Mouse (Mus musculus) liver, embryonic 15.5 days (tissue): ENCODE measurements around the gene Slc1a7. TPM values are rescaled to one million over a fixed set of nuclear protein-coding genes. Genes with fewer than 3 reads are reported as not detected.

Experiments used
- ATAC-seq: fragments of 200-750 bp; cut with Nextera tagmentation; 2 replicates; pipeline ENCODE4 v1.8.0; 2017; ENCODE audit warnings: moderate number of reproducible peaks, mild to moderate bottlenecking, moderate library complexity; ENCODE audit not compliant: insufficient read depth
- H3K27ac ChIP-seq: fragments of 300-500 bp; sonication (generic); replicated peaks from 2 replicates; pipeline ENCODE4 v1.5.1; 2015; ENCODE audit warnings: mild to moderate bottlenecking, inconsistent platforms
- H3K27me3 ChIP-seq: fragments of 300-500 bp; sonication (generic); 2 replicates; pipeline ENCODE4 v1.6.1; 2015; ENCODE audit warnings: mild to moderate bottlenecking, inconsistent platforms
- H3K36me3 ChIP-seq: fragments of 300-500 bp; sonication (generic); replicated peaks from 2 replicates; pipeline ENCODE4 v1.6.1; 2015; ENCODE audit warnings: moderate library complexity, mild to moderate bottlenecking, inconsistent platforms
- H3K4me1 ChIP-seq: fragments of 300-500 bp; sonication (generic); replicated peaks from 2 replicates; pipeline ENCODE4 v1.6.1; 2015; ENCODE audit warnings: inconsistent platforms
- H3K4me2 ChIP-seq: fragments of 300-500 bp; sonication (generic); 2 replicates; pipeline ENCODE4 v1.6.1; 2015; ENCODE audit warnings: moderate library complexity, mild to moderate bottlenecking, inconsistent platforms
- H3K4me3 ChIP-seq: fragments of 300-500 bp; sonication (generic); replicated peaks from 2 replicates; pipeline ENCODE4 v1.5.1; 2015; ENCODE audit warnings: mild to moderate bottlenecking, inconsistent platforms
- H3K9ac ChIP-seq: fragments of 300-500 bp; sonication (generic); 2 replicates; pipeline ENCODE4 v1.6.1; 2015; ENCODE audit warnings: moderate library complexity, mild to moderate bottlenecking, inconsistent platforms
- H3K9me3 ChIP-seq: fragments of 300-500 bp; sonication (generic); replicated peaks from 2 replicates; pipeline ENCODE4 v1.6.1; 2016; ENCODE audit warnings: inconsistent platforms
- WGBS: fragments of 180-500 bp; shearing (Covaris S2); methylation state at CpG from one replicate; pipeline ENCODE4 v1.1.7; 2015; ENCODE audit warnings: mixed read lengths; ENCODE audit not compliant: insufficient replicate concordance; 5-methylcytosine and 5-hydroxymethylcytosine counted together
- polyA plus RNA-seq: library from polyadenylated mRNA; unstranded; fragments of >200 nt; fragmentation: Nextera tagmentation; extraction: Ambion mirVana; gene quantifications from 2 replicates; pipeline ENCODE4 v1.2.1, GENCODE M21; 2015

Gene Slc1a7
- polyA plus RNA-seq, 1 experiment from 2014 or later: not detected

DNA sequence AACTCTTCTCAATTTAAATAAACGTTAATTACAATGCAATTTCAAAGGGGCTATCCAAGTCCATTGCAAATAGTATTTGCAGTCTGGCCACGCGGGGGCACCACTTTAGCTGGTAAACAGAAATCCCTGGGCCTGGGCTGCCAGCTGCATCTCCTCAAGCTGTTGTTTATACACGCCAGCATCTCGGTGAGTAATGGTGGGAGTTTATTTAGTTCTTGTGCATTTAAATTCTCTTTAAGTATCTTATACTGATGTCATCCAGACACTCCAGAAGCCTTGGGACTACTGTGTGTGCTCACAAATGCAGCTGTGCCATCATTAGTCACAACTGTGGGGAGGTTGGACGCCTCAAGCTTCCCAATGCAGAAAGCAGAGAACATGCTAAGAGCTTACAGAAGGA lies 30.8 kb upstream of the Slc1a7 start:
- no peak overlapping the region for H3K4me2 ChIP-seq
- H3K9me3 ChIP-seq: no peaks in the 10 kb centered on the region
- WGBS: 24% methylated on average over 6 of the region's 6 CpGs
- H3K9ac ChIP-seq: no peak overlapping the region
- H3K4me1 ChIP-seq: peaks cover 7% of the 10 kb centered on the region; the same call in 1 of the 2 replicates
- ATAC-seq: no peak
- no peaks in the 10 kb centered on the region for H3K36me3 ChIP-seq
- no peaks in the 10 kb centered on the region for H3K27me3 ChIP-seq
- no peak overlapping the region for H3K4me3 ChIP-seq
- no peak overlapping the region for H3K27ac ChIP-seq

DNA sequence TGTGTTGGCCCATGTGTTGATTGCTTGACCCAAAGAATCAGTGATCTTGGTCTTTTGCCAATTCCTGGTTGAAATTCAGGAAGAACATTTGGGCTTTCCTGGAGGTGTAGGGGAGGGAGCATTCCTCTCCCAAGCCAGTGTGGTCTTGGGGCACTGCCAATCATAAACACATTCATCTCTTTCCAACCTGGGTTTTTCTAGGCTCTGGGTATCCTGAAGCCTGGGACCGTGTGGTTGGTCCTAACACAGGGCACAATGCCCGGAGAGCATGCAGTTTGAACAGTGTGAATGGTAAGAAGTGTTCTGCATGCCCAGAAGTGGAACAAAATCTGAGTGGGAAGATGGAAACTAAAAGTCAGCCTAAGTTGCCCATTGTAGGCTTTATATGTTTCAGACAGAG lies 30.0 kb upstream of the Slc1a7 start:
- ATAC-seq: no peak
- no peak overlapping the region for H3K4me2 ChIP-seq
- H3K9ac ChIP-seq: no peak overlapping the region
- WGBS: 56% methylated on average over 2 of the region's 2 CpGs
- peaks cover 4% of the 10 kb centered on the region; the same call in 1 of the 2 replicates for H3K4me1 ChIP-seq
- H3K27me3 ChIP-seq: no peaks in the 10 kb centered on the region
- H3K4me3 ChIP-seq: no peak overlapping the region
- H3K27ac ChIP-seq: no peak overlapping the region
- H3K36me3 ChIP-seq: no peaks in the 10 kb centered on the region
- no peaks in the 10 kb centered on the region for H3K9me3 ChIP-seq

DNA sequence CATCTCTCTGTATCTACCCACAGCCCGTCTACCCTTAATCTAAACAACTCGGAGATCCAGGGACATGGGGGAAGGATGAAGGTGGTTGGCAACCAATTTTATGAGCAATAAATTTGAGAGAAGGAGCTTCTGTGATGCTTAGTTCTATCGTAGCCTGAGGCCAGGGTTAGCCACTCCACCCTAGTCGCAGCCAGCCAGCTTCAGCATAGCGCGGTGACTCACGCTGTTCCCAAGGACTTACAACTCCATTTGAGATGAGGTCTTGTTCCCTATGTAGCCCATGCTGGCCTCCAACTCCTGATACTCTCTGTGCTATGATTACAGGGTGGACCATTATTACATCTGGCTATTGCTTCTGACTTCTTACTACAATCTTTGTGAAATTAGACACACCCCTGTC lies 25.4 kb upstream of the Slc1a7 start:
- Histone ChIP-seq H3K4me1 (no peaks in the 10 kb centered on the region), H3K9ac (no peak overlapping the region)

DNA sequence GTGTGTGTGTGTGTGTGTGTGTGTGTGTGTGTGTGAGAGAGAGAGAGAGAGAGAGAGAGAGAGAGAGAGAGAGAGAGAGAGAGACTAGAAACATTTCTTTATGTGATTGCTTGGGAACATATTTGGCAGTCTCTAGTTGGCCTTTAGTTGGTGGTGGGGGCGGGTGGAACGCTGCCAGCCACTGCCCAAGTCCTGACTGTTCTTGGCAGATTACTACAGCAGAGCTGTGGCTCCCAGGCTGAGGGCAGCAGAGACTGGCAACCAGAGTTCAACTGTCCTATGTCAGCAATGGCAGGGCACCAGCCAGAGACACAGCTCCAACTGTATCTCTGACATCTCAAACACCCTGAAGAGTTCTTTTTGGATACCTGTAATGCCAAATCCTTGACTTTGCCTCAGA lies 24.0 kb upstream of the Slc1a7 start:
- WGBS: 53% methylated on average over 2 of the region's 2 CpGs

More for the DNA sequence above, 25.4 kb upstream of the Slc1a7 start:
- ATAC-seq: no peak
- H3K27ac ChIP-seq: no peak overlapping the region
- 80% methylated on average over 7 of the region's 7 CpGs for WGBS
- H3K4me3 ChIP-seq: no peak overlapping the region
- H3K4me2 ChIP-seq: no peak overlapping the region
- H3K36me3 ChIP-seq: no peaks in the 10 kb centered on the region
- H3K9me3 ChIP-seq: no peaks in the 10 kb centered on the region
- no peaks in the 10 kb centered on the region for H3K27me3 ChIP-seq

GRCm38 (mm10) chr4:107949918-107950317 lies 18.2 kb upstream of the Slc1a7 start:
- no peak for ATAC-seq
- 63% methylated on average over 4 of the region's 4 CpGs for WGBS
- H3K27ac ChIP-seq: no peak overlapping the region

More for the DNA sequence above, 24.0 kb upstream of the Slc1a7 start:
- H3K27me3 ChIP-seq: no peaks in the 10 kb centered on the region
- no peaks in the 10 kb centered on the region for H3K9me3 ChIP-seq
- no peaks in the 10 kb centered on the region for H3K4me1 ChIP-seq
- H3K4me2 ChIP-seq: no peak overlapping the region
- ATAC-seq: no peak
- no peaks in the 10 kb centered on the region for H3K36me3 ChIP-seq
- H3K9ac ChIP-seq: no peak overlapping the region
- H3K4me3 ChIP-seq: no peak overlapping the region
- H3K27ac ChIP-seq: no peak overlapping the region

GRCm38 (mm10) chr4:107952845-107953244 lies 15.3 kb upstream of the Slc1a7 start:
- no peaks in the 10 kb centered on the region for H3K27me3 ChIP-seq
- no peak for ATAC-seq
- no peak overlapping the region for H3K4me2 ChIP-seq
- no peaks in the 10 kb centered on the region for H3K4me1 ChIP-seq
- no peak overlapping the region for H3K9ac ChIP-seq
- no peaks in the 10 kb centered on the region for H3K9me3 ChIP-seq
- H3K4me3 ChIP-seq: no peak overlapping the region
- H3K36me3 ChIP-seq: no peaks in the 10 kb centered on the region
- no peak overlapping the region for H3K27ac ChIP-seq

More at GRCm38 (mm10) chr4:107949918-107950317, 18.2 kb upstream of the Slc1a7 start:
- no peak overlapping the region for H3K4me2 ChIP-seq
- H3K27me3 ChIP-seq: no peaks in the 10 kb centered on the region
- no peak overlapping the region for H3K9ac ChIP-seq
- H3K4me3 ChIP-seq: no peak overlapping the region
- H3K4me1 ChIP-seq: no peaks in the 10 kb centered on the region
- no peaks in the 10 kb centered on the region for H3K36me3 ChIP-seq
- no peaks in the 10 kb centered on the region for H3K9me3 ChIP-seq

DNA sequence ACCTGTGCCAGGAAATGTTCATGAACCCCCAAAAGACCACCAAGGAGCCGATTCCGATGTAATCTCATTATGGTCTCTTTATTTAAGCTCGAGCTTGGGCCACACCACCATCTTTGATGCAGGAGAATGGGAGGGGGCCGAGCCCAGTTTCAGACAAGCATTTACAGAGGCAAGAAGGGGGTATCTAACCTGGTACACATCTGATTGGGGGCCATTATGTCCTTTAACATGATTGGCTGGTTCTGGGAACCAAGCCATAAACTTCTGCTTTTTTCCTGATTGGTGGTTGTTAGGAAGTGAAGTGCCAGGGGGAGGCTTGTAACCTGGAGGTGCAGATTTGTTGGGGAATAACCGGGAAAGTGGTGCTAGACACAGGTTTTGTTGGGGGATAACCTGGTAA lies 12.4 kb upstream of the Slc1a7 start:
- H3K4me3 ChIP-seq: no peak overlapping the region
- no peak overlapping the region for H3K9ac ChIP-seq
- H3K4me1 ChIP-seq: no peaks in the 10 kb centered on the region
- no peak for ATAC-seq
- no peaks in the 10 kb centered on the region for H3K9me3 ChIP-seq
- no peaks in the 10 kb centered on the region for H3K36me3 ChIP-seq
- H3K27me3 ChIP-seq: no peaks in the 10 kb centered on the region
- H3K27ac ChIP-seq: no peak overlapping the region
- H3K4me2 ChIP-seq: no peak overlapping the region
- 48% methylated on average over 5 of the region's 5 CpGs for WGBS

DNA sequence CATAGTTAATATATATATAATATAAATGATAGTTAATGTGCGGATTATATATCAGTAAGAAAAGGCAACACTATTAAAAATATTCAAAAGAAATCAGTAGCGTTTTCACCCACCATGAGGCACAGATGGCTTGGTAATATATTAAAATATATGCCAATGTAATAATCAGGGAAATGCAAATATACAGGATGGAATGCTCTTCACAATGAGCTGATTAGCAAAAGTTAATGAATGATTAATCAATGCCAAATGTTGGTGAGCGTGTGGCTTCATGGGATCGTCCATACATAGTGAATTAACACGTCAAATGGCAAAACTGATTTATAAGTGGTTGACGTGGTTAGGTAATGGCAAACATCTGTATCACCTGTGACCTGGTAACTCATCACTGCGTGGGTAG lies 9.6 kb upstream of the Slc1a7 start:
- 67% methylated on average over 7 of the region's 7 CpGs for WGBS
- Histone ChIP-seq H3K9me3 (no peaks in the 10 kb centered on the region), H3K27me3 (no peaks in the 10 kb centered on the region), H3K36me3 (no peaks in the 10 kb centered on the region), H3K4me1 (no peaks in the 10 kb centered on the region), H3K27ac (no peak overlapping the region), H3K4me2 (no peak overlapping the region), H3K4me3 (no peak overlapping the region), H3K9ac (no peak overlapping the region)
- ATAC-seq: no peak

- Histone ChIP-seq H3K9ac (no peak overlapping the region), H3K4me2 (no peak overlapping the region), H3K4me3 (no peak overlapping the region), H3K36me3 (no peaks in the 10 kb centered on the region), H3K4me1 (no peaks in the 10 kb centered on the region), H3K27me3 (no peaks in the 10 kb centered on the region), H3K9me3 (no peaks in the 10 kb centered on the region), H3K27ac (no peak overlapping the region)
- WGBS: 42% methylated on average over 11 of the region's 11 CpGs
- ATAC-seq: no peak
Observed at GRCm38 (mm10) chr4:107962044-107962732, 5.9 kb upstream of the Slc1a7 start.

GRCm38 (mm10) chr4:107962792-107963191 lies 5.3 kb upstream of the Slc1a7 start:
- Histone ChIP-seq H3K27ac (no peak overlapping the region), H3K4me1 (no peaks in the 10 kb centered on the region), H3K36me3 (no peaks in the 10 kb centered on the region), H3K9ac (no peak overlapping the region), H3K4me2 (no peak overlapping the region), H3K4me3 (no peak overlapping the region), H3K27me3 (no peaks in the 10 kb centered on the region), H3K9me3 (no peaks in the 10 kb centered on the region)
- WGBS: 69% methylated on average over 2 of the region's 2 CpGs
- no peak for ATAC-seq

DNA sequence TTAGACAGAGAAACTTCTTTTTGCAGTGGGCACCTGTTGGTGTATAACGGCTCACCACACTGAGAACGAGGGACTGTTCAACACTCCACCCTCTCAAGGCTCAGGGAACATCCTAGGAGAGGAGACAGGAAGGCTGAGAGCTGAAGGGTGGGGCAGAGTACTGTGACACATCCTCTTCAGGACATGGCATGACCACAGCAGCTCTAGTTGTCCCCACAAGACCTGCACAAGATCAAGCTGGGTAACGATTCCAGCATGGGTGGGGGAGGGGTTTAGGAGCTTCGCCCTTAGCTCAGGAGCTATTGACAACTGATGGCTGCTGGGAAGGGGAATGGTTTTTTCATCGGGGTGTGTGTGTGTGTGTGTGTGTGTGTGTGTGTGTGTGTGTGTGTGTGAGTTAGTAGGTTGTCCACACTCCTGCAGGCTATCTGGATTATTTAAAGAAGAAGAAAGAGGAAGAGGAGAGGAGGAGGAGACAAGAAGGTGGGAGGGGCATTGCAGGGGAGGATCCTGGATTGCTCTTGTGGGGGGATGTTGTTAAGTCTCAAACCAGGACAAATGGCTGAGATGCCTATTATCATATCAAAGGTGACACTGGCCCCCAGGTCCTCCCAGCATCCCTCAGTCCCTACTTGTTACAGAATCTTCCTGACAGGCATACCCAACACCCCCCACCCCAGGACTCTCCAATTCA lies 1.6 kb upstream of the Slc1a7 start:
- no peak overlapping the region for H3K4me2 ChIP-seq
- 28% methylated on average over 5 of the region's 5 CpGs for WGBS
- ATAC-seq: no peak

DNA sequence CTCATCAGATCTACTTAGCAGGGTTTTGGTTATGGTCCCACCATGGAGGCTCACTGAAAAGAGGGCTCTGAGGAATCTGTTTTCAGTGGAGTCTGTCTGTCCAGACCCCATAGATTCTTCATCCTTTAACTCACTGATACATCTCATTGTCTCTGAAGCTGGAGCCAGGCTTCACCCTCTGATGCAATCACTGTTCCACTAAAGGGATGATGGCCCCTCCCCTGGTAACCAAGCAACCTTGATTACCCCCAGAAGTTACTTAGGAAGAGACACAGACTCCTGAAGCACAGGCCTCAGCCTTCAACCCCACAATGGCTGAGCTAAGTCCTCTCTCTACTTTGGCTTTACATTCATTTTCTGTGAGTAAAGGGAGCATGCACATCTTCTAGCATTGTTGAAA lies 1.6 kb downstream of the Slc1a7 start:
- no peak for ATAC-seq
- Histone ChIP-seq H3K4me1 (no peaks in the 10 kb centered on the region), H3K27me3 (no peaks in the 10 kb centered on the region), H3K9me3 (no peaks in the 10 kb centered on the region), H3K4me2 (no peak overlapping the region), H3K27ac (no peak overlapping the region), H3K4me3 (no peak overlapping the region), H3K9ac (no peak overlapping the region), H3K36me3 (no peaks in the 10 kb centered on the region)

More for the DNA sequence above, 1.6 kb upstream of the Slc1a7 start:
- H3K4me1 ChIP-seq: no peaks in the 10 kb centered on the region
- H3K27ac ChIP-seq: no peak overlapping the region
- no peak overlapping the region for H3K9ac ChIP-seq
- H3K4me3 ChIP-seq: no peak overlapping the region
- no peaks in the 10 kb centered on the region for H3K36me3 ChIP-seq
- no peaks in the 10 kb centered on the region for H3K9me3 ChIP-seq
- no peaks in the 10 kb centered on the region for H3K27me3 ChIP-seq
